Mouse (Mus musculus) G1E (cell line): ENCODE measurements around the gene Dock4.

Source experiments
- CTCF ChIP-seq: IDR thresholded peaks from 2 replicates; pipeline ENCODE4 v1.5.1; 2012; ENCODE audit warnings: low read depth, low read length, inconsistent platforms, mixed read lengths
- GATA1 ChIP-seq: IDR thresholded peaks from 2 replicates; pipeline ENCODE4 v1.6.1; 2012; ENCODE audit warnings: borderline replicate concordance, low read length, inconsistent platforms, mixed read lengths

DNA sequence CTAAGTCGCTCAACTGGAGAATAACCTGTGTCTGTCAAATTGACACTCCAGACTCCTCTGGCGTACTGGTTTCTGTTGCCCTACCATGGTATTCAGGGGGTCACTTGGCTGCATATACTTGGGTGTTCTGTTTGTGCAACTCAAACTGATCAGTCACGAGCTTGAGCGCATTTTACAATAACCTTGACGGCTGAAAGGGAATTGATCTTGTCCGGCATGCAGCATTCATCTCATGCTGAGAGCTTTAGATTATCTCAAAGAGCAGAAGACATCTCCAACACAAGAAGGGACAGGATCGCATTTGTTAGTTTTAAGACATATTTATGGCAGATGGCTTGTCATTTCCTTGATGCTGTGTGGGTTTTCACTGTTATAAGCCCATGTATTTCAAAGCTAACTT is 67.2 kb downstream of the Dock4 start:
- TF ChIP-seq CTCF: no peak
- TF ChIP-seq GATA1: no peak
